Mouse (Mus musculus): ENCODE data around the gene Sp7. TPM values are rescaled to one million over a fixed set of nuclear protein-coding genes. Genes with fewer than 3 reads are reported as not detected.

Sp7 gene
- polyA plus RNA-seq, 1 experiment: not detected

DNA sequence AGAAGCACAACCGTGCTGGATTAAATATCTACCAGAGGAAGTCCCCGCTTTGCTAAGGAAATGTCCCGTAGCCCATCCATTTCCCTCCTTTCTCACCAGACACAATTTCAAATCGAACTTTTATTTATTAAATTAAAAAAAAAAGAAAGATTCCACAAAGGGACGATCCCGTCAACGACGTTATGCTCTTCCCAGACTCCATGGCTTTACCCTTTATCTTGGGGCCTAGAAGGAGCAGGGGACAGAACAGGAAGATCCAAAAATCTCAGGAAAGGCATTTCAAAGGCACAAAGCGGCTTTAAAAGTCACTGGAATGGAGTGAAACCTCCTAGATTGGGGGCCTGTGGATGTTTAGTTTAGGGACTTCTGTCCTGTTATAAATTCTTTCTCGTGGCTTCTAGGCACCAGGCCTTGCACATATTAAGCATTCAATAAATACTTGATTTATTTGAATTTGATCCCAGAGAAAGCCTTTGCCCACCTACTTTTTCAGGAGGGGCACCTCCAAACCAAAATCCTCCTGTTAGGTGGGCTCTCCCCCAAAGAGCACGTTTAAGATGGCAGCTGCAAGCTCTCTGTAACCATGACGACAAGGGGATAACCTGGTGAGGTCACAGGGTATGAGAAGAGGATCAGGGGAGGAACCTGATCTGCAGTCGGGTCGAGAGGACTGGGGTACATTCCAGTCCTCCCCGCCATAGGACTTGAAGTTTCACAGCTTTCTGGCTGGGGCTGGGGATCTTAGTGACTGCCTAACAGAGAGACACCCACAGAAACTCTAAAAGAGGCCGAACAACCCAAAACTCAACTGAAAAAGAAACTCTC, 10.3 kb downstream of the Sp7 start:
- no peaks in the 10 kb centered on the region for H3K36me3 ChIP-seq (ENCODE audit: control insufficient read depth, insufficient read depth, low read length)
- DNase-seq (ENCODE audit: low read depth in 1 of 2, low spot score in 2 of 2): no peak
- no peak overlapping the region for H3K4me3 ChIP-seq (ENCODE audit: extremely low read depth, insufficient read depth, insufficient read length)
- 64% methylated on average over 16 of the region's 16 CpGs for WGBS
- TF ChIP-seq CTCF (IDR thresholded peaks at IDR 0.05; ENCODE audit: extremely low read depth, insufficient read depth, insufficient read length, insufficient replicate concordance): no peak
- TF ChIP-seq POLR2A (IDR thresholded peaks at IDR 0.05; ENCODE audit: low read depth, low read length): no peak
- H3K27me3 ChIP-seq (ENCODE audit: control insufficient read depth, insufficient read depth, low read length): peaks cover 15% of the 10 kb centered on the region
- H3K27ac ChIP-seq (ENCODE audit: insufficient read depth, low read length): no peak overlapping the region
- H3K4me1 ChIP-seq (ENCODE audit: control insufficient read depth, insufficient read depth, insufficient read length): peaks cover 3% of the 10 kb centered on the region; the same call in 1 of the 2 replicates

DNA sequence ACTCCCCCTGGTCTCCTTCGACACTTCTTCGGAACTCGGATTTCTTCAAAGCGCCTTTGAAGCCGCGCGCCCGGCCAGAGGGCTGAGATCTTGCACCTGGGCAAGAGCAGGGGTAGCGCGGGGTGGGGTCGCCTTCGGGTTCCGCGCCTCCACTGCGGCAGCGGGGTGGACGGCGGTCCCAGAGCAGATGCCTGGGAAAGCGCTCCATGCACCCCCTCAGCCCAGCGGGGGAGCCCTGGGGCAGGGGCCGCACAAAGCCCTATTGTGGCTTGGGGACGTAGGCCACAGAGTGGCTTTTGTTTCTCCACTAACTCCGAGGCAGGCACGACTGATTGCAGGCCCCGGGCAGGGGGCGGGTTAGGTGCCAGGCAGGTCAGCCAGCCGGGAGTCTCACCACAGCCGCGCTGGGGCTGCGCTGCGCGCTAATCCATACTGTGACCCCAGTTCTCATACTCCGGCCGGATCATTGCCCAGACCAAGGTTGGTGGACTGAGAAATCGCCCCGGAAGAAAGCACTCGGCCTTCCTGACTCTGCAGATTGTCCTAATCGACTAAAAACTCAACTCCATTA, 11.0 kb downstream of the Sp7 start:
- Histone ChIP-seq H3K27ac (ENCODE audit: insufficient read depth, low read length) (no peak overlapping the region), H3K27me3 (ENCODE audit: control insufficient read depth, insufficient read depth, low read length) (peaks cover 15% of the 10 kb centered on the region), H3K36me3 (ENCODE audit: control insufficient read depth, insufficient read depth, low read length) (no peaks in the 10 kb centered on the region), H3K4me3 (ENCODE audit: extremely low read depth, insufficient read depth, insufficient read length) (peak overlapping the region; percentile 34; the same call in 1 of the 2 replicates), H3K4me1 (ENCODE audit: control insufficient read depth, insufficient read depth, insufficient read length) (peaks cover 3% of the 10 kb centered on the region; the same call in 1 of the 2 replicates)
- no peak for DNase-seq (ENCODE audit: low read depth in 1 of 2, low spot score in 2 of 2)
- no peak for TF ChIP-seq CTCF (IDR thresholded peaks at IDR 0.05; ENCODE audit: extremely low read depth, insufficient read depth, insufficient read length, insufficient replicate concordance)
- no peak for TF ChIP-seq POLR2A (IDR thresholded peaks at IDR 0.05; ENCODE audit: low read depth, low read length)
- WGBS: 11% methylated on average over 38 of the region's 38 CpGs

DNA sequence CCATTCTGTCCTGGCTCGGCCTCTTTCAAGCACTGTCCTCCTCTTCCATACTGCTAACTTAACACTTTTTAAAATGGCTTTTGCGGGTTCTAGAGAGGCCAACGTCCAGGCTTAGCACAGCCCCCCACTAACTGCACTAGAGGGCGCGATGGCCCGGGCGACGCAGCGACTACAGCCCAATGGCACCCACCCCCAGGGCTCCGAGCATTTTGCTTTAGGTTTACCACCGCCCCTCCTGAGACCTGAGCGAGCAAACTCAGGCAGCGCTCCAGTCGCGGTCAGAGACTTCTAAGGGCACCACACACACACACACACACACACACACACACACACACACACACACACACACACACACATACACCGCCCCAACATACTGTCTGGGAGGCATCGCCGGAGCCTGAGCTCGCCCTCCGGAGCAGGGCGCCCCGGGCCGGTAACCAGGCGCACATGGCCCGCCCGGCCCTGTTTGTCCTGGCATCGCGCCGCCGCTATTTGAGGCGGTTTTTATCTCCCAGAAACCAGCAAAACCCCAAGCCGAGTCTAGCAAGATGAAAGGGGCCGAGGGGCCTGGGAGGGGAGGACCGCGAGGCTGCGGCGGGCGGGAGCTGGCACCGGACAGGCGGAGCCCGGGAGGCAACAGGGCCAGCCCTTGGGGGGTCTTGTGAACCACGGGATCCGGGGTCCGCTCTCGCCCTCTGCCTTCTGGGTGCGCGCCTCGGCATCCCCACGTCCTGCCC, 11.7 kb downstream of the Sp7 start:
- WGBS: under 1% methylated on average over 48 of the region's 49 CpGs
- TF ChIP-seq POLR2A (IDR thresholded peaks at IDR 0.05; ENCODE audit: low read depth, low read length) (no peak), CTCF (IDR thresholded peaks at IDR 0.05; ENCODE audit: extremely low read depth, insufficient read depth, insufficient read length, insufficient replicate concordance) (no peak)
- peaks cover 15% of the 10 kb centered on the region for H3K27me3 ChIP-seq (ENCODE audit: control insufficient read depth, insufficient read depth, low read length)
- H3K4me3 ChIP-seq (ENCODE audit: extremely low read depth, insufficient read depth, insufficient read length): peak overlapping the region; percentile 34; the same call in 1 of the 2 replicates
- no peak overlapping the region for H3K27ac ChIP-seq (ENCODE audit: insufficient read depth, low read length)
- H3K4me1 ChIP-seq (ENCODE audit: control insufficient read depth, insufficient read depth, insufficient read length): peaks cover 3% of the 10 kb centered on the region; the same call in 1 of the 2 replicates
- no peak for DNase-seq (ENCODE audit: low read depth in 1 of 2, low spot score in 2 of 2)
- H3K36me3 ChIP-seq (ENCODE audit: control insufficient read depth, insufficient read depth, low read length): no peaks in the 10 kb centered on the region

DNA sequence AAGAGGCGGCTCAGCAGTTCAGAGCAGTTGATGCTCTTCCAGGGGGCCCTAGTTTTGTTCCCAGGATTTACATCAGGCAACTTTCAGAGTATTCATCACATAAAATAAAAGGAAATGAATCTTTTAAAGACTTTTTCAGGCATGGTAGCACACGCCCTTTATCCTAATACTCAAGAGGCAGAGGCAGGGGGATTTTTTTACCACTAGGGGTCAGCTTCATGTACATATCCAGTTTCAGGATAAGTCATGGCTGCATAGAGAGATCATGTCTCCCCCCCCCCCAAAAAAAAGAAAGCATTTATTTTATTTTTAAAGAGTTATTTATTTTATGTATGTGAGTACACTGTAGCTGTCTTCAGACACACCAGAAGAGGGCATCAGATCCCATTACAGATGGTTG, 13.0 kb downstream of the Sp7 start:
- no peak for DNase-seq (ENCODE audit: low read depth in 1 of 2, low spot score in 2 of 2)

DNA sequence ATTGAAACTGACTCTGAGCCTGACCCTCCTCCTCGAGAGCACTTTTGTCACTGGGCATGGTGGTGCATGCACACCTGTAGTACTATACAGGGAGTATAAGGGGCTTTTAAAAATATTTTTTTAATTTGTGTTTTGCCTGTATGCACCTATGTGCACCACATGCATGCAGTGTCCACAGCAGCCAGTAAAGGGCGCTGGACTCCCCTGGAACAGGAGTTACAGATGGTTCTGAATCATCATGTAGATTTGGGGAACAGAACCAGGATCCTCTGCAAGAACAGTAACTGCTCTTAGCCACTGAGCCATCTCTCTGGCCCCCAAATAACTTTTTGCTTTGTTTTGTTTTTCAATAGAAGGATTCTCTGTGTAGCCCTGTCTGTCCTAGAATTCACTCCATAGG, 14.8 kb downstream of the Sp7 start:
- WGBS: 75% methylated on average over 2 of the region's 2 CpGs
- Histone ChIP-seq H3K36me3 (ENCODE audit: control insufficient read depth, insufficient read depth, low read length) (no peaks in the 10 kb centered on the region), H3K4me1 (ENCODE audit: control insufficient read depth, insufficient read depth, insufficient read length) (peaks cover 7% of the 10 kb centered on the region), H3K27me3 (ENCODE audit: control insufficient read depth, insufficient read depth, low read length) (peaks cover 12% of the 10 kb centered on the region), H3K27ac (ENCODE audit: insufficient read depth, low read length) (no peak overlapping the region), H3K4me3 (ENCODE audit: extremely low read depth, insufficient read depth, insufficient read length) (no peak overlapping the region)
- DNase-seq (ENCODE audit: low read depth in 1 of 2, low spot score in 2 of 2): no peak
- no peak for TF ChIP-seq CTCF (IDR thresholded peaks at IDR 0.05; ENCODE audit: extremely low read depth, insufficient read depth, insufficient read length, insufficient replicate concordance)
- TF ChIP-seq POLR2A (IDR thresholded peaks at IDR 0.05; ENCODE audit: low read depth, low read length): no peak

More for the DNA sequence above, 13.0 kb downstream of the Sp7 start:
- Histone ChIP-seq H3K4me1 (ENCODE audit: control insufficient read depth, insufficient read depth, insufficient read length) (peaks cover 7% of the 10 kb centered on the region), H3K36me3 (ENCODE audit: control insufficient read depth, insufficient read depth, low read length) (no peaks in the 10 kb centered on the region), H3K4me3 (ENCODE audit: extremely low read depth, insufficient read depth, insufficient read length) (no peak overlapping the region), H3K27me3 (ENCODE audit: control insufficient read depth, insufficient read depth, low read length) (peaks cover 15% of the 10 kb centered on the region), H3K27ac (ENCODE audit: insufficient read depth, low read length) (no peak overlapping the region)
- no peak for TF ChIP-seq POLR2A (IDR thresholded peaks at IDR 0.05; ENCODE audit: low read depth, low read length)
- TF ChIP-seq CTCF (IDR thresholded peaks at IDR 0.05; ENCODE audit: extremely low read depth, insufficient read depth, insufficient read length, insufficient replicate concordance): no peak
- WGBS: 80% methylated on average over 2 of the region's 2 CpGs

DNA sequence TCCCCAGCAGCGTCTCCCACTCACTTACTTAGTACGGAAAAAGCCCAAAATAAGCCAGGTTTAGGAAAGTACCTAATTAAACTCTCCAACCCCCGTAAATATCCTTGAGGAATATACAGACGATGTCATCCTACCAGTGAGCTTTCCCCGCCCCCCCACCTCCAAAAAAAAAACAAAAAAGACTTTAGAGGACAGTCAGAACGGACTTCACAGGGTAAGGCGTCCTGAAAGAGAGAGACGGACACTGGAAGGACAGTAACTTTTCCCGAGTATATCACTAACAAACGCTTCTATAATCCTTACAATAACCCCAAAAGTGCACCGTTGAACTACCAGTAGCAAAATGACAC, 16.1 kb downstream of the Sp7 start:
- Histone ChIP-seq H3K27me3 (ENCODE audit: control insufficient read depth, insufficient read depth, low read length) (peaks cover 10% of the 10 kb centered on the region), H3K27ac (ENCODE audit: insufficient read depth, low read length) (peak overlapping the region; percentile 48; the same call in 1 of the 2 replicates), H3K36me3 (ENCODE audit: control insufficient read depth, insufficient read depth, low read length) (peaks cover 4% of the 10 kb centered on the region), H3K4me1 (ENCODE audit: control insufficient read depth, insufficient read depth, insufficient read length) (peaks cover 7% of the 10 kb centered on the region), H3K4me3 (ENCODE audit: extremely low read depth, insufficient read depth, insufficient read length) (peak overlapping the region; percentile 83)
- TF ChIP-seq POLR2A (IDR thresholded peaks at IDR 0.05; ENCODE audit: low read depth, low read length) (no peak), CTCF (IDR thresholded peaks at IDR 0.05; ENCODE audit: extremely low read depth, insufficient read depth, insufficient read length, insufficient replicate concordance) (no peak)
- WGBS: 8% methylated on average over 11 of the region's 11 CpGs
- DNase-seq (ENCODE audit: low read depth in 1 of 2, low spot score in 2 of 2): no peak
